Mouse (Mus musculus): ENCODE data around the gene Apc2. TPM values are rescaled to one million over a fixed set of nuclear protein-coding genes. Genes with fewer than 3 reads are reported as not detected.

The Apc2 gene
- total RNA-seq, 2 experiments from 2014 or later, result not detected

DNA sequence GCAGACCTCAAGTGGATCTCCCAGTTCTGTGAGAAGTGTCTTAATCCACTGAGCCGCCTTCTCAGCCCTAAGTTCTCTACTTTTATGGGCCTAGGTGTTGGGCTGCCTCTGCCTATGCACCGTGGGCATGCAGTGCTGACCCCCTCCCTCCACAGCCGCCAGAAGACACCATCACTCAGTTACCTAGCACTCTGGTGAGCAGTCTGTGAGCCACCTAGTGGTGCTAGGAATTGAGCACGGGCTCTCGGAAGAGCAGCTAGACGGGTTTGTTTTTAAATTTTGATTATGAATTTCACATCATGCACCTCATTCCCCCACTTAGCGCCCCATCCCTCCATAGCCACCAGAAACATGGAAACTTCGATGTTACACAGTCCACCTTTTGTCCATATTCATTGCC is 7.1 kb upstream of the Apc2 start:
- ATAC-seq (replicated peaks; ENCODE audit: low FRiP score, poor library complexity, severe bottlenecking), result no peak

DNA sequence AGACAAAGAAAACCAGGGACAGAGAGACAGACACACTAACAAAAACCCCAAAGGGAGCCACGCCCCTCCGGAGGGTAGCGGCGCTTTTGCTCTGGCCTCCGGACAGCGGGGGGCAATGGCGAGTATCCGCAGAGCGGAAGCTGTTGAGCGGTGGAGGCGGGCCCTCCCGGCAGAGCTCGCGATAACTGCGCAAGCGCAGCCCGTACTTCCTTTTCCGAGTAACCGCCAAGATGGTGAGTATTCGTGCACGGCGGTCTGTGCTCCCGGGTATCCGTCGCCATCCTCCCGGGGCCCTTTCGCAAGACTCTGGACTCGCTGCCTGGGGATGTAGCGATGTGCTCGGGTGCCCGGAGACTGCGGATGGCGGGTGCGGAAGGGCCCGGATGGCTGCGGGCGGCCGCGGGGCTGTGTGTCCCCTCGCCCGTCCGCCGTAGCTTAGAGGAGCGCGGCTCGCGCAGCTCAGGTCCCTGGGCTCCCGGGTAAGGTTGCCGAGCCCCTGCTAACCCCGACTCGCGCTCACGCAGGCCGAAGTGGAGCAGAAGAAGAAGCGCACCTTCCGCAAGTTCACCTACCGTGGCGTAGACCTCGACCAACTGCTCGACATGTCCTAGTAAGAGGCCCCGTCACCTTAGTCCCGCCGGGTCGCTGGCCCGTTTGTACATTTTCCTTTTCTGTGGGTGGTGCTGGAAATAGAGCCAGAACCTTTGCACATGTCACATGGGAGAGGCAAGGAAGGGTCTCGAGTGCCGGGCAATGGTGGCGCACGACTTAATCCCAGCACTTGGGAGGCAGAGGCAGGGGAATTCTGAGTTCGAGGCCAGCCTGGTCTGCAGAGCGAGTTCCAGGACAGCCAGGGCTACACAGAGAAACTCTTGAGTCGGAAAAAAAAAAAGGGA is 3.3 kb upstream of the Apc2 start, which contains the start of gene Rps15:
TSS of gene Rps15 (plus strand) at position 203 of the 896 bp plus-strand sequence.
- ATAC-seq (replicated peaks; ENCODE audit: low FRiP score, poor library complexity, severe bottlenecking), result peak; percentile 92

GRCm38 (mm10) chr10:80293325-80293724 is 2.5 kb upstream of the Apc2 start:
- no peak for ATAC-seq (replicated peaks; ENCODE audit: low FRiP score, poor library complexity, severe bottlenecking)

DNA sequence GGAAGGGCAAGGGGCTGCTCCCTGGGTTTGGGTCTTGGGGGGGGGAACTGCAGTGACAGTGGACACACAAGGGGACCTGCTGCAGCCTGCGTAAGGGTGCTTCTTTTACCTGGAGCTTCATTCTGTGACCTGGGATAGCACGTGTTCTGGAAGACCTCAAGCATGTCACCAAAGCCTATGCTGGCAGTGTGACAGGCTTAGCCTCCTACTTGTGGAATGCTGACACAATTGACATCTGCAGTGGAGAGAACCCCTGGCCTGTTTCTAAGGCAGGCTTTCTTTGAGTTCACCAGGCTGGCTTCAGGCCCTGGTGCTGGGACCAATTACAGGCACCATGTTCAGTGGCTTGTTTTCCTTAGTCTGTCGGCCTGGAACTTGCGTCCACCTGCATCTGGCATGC is 1.5 kb upstream of the Apc2 start:
- ATAC-seq (replicated peaks; ENCODE audit: low FRiP score, poor library complexity, severe bottlenecking), result no peak

DNA sequence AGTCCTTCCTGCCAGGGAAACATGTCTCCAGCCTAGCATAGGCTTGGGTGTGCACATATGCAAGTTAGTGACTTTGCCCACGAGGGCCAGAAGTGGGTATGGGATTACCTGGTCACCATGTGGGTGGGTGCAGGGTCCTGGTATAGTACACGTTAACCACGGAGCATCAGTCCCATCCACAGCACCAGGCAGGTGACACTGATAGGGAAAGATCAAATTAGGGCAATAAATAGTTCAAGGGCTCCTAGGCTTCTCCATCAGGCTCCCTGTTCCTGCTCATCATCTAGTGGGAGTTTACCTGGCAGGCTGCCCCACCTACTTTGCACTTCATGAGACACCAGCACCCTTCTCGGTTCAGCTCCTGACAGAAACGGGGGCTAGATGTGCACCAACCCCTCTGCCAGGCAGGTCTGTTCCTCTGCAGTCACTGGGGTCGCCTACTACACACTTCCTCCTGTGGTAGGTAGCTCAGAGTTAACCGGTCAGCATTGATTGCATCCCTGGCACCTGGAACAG is 931 bp upstream of the Apc2 start:
- ATAC-seq (replicated peaks; ENCODE audit: low FRiP score, poor library complexity, severe bottlenecking), result no peak

DNA sequence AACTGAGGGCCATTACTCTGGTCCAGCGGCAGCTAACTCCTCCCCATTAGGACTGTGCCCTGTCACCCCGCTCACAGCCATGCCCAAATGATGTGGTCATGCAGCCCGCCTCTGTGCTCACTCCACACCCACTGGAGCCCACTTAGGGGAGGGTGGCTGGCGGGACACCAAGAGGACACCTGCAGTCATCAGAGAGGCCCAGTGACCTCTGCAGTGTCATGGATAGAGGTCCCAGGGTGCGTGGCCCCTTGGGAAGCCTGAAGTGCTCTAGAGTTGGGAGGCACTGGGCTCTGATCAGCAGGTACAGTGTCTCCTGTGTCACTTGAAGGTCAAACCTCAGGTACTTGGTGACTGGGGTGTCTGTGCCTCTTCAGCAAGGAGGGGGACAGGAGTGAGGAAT is 1.0 kb downstream of the Apc2 start:
- no peak for ATAC-seq (replicated peaks; ENCODE audit: low FRiP score, poor library complexity, severe bottlenecking)

- no peak for ATAC-seq (replicated peaks; ENCODE audit: low FRiP score, poor library complexity, severe bottlenecking)
These were observed 1.9 kb downstream of the Apc2 start for GRCm38 (mm10) chr10:80297526-80298133.

DNA sequence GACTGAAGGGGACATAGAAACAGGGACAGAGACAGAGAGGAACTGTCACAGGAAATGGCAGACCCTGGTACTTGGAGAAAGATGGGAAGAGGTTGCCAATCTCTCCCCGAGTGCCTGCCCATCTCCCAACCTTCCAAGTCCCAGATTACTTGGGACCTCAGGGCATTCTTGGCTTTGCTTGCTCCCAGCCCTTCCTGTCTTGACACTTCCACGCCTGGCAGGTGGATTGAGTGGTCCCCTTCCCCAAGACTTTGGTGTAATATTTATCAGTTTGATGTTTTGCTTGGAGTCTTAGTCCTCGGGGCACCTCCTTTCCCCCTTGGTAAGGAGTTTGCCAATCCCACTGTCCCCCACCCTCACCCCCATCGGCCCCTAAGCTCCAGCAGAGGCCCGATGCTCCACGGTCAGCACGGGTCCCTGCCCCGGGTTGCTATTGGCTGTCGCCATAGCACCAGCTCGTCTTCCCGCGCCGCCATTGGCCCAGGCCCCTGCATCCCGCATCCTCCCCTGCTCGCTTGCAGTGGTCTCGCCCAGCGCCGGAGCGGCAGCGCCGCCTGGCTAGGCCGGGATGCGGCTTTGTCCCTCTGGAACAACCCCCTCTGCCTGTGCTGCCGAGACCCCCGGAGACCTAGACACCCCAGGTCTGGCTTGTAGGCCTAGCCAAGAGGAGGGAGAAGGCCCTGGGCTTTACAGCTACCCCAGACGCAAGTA is 2.9 kb downstream of the Apc2 start:
- ATAC-seq (replicated peaks; ENCODE audit: low FRiP score, poor library complexity, severe bottlenecking), result no peak

DNA sequence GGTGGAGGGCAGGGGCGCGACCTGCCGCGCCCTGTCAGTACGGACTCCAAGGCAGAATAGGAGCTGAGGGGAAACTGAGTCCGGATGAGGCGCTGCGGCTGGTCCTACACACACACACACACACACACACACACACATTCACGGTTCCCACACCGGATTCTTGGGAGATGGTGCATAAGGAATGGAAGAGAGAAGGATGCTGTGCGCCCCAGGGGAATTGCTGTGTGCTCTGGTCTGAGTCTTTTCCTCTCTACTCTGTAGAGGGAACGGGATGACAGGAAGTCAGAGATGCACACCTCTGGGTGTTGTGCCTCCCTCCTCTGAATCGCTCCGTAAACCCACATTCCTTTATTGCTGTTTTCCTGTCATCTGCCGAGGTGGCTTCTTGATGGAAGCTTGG is 3.5 kb downstream of the Apc2 start:
- ATAC-seq (replicated peaks; ENCODE audit: low FRiP score, poor library complexity, severe bottlenecking), result no peak

GRCm38 (mm10) chr10:80299824-80300223 is 4.0 kb downstream of the Apc2 start:
- ATAC-seq (replicated peaks; ENCODE audit: low FRiP score, poor library complexity, severe bottlenecking), result no peak

DNA sequence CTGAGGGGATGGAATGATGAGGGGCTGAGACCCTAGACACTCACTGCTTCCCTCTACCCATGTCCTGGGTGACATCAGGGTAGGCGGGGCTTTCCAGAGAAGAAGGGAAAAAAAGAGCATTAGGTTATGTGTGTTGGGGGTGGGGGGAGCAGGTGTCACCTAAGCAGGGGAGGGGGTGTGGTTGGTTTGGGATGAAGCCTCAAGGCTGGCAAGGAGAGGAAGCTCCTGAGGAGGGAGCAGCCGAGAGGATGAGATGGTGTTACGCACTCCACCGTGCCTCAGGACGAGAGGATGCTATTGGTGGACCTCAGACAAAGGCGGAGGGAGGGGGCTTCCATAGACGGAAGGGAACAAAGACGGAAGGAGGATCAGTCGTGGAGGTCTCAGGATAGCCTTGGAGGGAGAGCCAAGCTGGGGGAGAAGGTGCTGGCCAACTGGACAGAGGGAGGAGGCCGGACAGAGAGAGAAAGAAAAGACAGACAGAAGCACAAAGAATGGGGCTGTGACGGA is 5.0 kb downstream of the Apc2 start:
- no peak for ATAC-seq (replicated peaks; ENCODE audit: low FRiP score, poor library complexity, severe bottlenecking)

GRCm38 (mm10) chr10:80301256-80302081 is 5.7 kb downstream of the Apc2 start:
- no peak for ATAC-seq (replicated peaks; ENCODE audit: low FRiP score, poor library complexity, severe bottlenecking)

DNA sequence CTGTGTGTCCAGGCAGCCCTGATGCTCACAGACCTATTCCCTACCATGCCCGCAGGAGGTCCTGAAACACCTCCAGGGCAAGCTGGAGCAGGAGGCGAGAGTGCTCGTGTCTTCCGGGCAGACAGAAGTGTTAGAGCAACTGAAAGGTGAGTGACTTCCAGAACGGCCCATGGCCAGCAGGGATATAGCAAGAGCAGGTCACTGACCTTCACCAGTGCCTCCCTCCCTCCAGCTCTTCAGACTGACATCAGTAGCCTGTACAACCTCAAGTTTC is 6.2 kb downstream of the Apc2 start:
- ATAC-seq (replicated peaks; ENCODE audit: low FRiP score, poor library complexity, severe bottlenecking), result no peak

DNA sequence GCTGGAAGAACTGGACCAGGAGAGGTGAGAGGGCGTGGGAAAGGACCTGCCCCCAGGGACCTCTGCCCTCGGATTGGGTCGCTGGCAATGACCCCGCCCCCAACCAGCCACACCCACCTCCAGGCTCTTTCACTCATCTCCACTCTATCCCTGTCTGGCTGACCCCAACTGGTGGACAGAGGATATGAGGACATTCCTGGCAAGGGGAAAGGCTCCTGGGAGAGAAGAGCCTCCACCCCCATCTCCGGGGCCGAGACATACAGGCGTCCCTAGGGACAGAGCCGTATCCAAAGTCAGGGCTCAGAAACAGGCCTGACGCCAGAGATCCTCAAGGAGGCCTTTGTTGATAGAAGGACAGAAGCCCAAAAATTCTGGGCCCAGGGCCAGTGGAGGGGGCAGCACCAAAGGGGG is 6.7 kb downstream of the Apc2 start:
- no peak for ATAC-seq (replicated peaks; ENCODE audit: low FRiP score, poor library complexity, severe bottlenecking)

DNA sequence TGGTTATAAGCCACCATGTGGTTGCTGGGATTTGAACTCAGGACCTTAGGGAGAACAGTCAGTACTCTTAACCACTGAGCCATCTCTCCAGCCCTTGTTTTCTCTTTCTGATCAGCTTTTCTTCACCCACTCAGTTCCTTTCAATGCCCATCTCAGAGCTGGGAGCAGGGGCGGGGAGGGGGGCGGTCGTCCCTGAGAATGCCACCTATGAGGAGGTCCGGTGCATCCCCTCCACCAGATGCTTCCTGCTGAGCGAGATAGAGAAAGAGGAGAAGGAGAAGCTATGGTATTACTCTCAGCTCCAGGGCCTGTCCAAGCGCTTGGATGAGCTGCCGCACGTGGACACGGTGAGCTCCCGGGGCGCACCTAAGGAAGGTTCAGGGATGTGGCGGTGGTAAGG is 8.7 kb downstream of the Apc2 start:
- no peak for ATAC-seq (replicated peaks; ENCODE audit: low FRiP score, poor library complexity, severe bottlenecking)

DNA sequence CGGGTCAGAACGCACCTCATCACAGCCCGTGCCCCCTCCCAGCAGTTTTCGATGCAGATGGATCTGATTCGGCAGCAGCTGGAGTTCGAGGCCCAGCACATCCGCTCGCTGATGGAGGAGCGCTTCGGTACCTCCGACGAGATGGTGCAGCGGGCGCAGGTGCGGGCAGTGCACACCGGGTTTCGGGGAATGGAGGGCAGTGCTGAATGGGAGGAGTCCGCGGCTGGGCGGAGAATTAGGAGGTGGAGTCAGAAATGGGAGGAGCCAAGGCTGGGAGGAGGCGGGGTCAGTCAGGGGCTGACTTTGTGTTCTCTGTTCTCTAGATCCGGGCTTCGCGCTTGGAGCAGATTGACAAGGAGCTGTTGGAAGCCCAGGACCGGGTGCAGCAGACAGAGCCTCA is 9.1 kb downstream of the Apc2 start:
- ATAC-seq (replicated peaks; ENCODE audit: low FRiP score, poor library complexity, severe bottlenecking), result peak; percentile 44; the same call in 1 of the 2 replicates

DNA sequence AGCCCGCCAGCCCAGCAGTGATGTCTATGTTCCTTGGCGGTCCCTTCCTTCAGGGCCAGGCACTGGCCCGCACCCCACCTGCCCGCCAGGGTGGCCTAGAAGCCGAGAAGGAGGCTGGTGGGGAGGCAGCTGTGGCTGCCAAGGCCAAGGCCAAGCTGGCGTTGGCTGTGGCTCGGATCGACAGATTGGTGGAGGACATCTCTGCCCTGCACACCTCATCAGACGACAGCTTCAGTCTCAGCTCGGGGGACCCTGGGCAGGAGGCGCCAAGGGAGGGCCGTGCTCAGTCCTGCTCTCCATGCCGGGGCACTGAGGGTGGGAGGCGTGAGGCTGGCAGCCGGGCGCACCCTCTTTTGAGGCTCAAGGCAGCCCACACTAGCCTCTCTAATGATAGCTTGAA is 15.8 kb downstream of the Apc2 start:
- no peak for ATAC-seq (replicated peaks; ENCODE audit: low FRiP score, poor library complexity, severe bottlenecking)

DNA sequence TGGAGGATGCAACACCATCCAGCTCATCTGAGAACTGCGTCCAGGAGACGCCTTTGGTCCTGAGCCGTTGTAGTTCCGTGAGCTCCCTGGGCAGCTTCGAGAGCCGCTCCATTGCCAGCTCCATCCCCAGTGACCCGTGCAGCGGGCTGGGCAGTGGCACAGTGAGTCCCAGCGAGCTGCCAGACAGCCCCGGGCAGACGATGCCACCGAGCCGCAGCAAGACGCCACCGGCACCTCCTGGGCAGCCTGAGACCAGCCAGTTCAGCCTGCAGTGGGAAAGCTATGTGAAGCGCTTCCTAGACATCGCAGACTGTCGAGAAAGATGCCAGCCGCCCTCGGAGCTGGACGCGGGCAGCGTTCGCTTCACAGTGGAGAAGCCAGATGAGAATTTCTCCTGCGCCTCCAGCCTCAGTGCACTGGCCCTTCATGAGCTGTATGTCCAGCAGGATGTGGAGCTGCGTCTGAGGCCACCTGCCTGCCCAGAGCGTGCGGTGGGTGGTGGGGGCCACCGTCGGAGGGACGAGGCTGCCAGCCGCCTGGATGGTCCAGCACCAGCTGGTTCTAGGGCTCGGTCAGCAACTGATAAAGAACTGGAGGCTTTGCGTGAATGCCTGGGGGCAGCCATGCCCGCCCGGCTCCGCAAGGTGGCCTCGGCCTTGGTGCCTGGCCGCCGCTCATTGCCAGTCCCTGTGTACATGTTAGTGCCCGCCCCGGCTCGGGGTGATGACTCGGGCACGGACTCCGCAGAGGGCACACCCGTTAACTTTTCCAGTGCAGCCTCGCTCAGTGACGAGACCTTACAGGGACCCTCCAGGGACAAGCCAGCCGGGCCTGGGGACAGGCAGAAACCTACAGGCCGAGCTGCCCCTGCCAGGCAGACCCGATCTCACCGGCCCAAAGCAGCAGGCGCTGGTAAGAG is 17.1 kb downstream of the Apc2 start:
- no peak for ATAC-seq (replicated peaks; ENCODE audit: low FRiP score, poor library complexity, severe bottlenecking)
